Mouse (Mus musculus) urinary bladder, adult 2 months (tissue): ENCODE measurements at regions not wholly inside any gene's neighbourhood (a gene's known extent, or its start where the extent isn't known, plus 50 kb on each side); places are given as distances from the start of the nearest gene placed in this dataset.
A peak's percentile ranks its signal among the peaks of the same experiment; 100 is the strongest.

Experiments
- DNase-seq: peaks from one replicate; pipeline ENCODE4 v3.0.0; 2022; ENCODE audit warnings: low spot score

- DNase-seq, result no peak
These were observed 51.2 kb upstream of the Tanc2 start for GRCm38 (mm10) chr11:105538421-105539210.

GRCm38 (mm10) chr11:105532616-105533015 lies 57.2 kb upstream of the Tanc2 start:
- no peak for DNase-seq

- DNase-seq, result no peak
These were observed 59.1 kb upstream of the Tanc2 start for GRCm38 (mm10) chr11:105530711-105531157.

GRCm38 (mm10) chr11:105526066-105526465 lies 63.7 kb upstream of the Tanc2 start:
- DNase-seq, result no peak

- peak; percentile 33 for DNase-seq
These were observed 64.2 kb upstream of the Tanc2 start for GRCm38 (mm10) chr11:105525608-105526007.

GRCm38 (mm10) chr11:105524400-105524799 lies 65.4 kb upstream of the Tanc2 start:
- no peak for DNase-seq

GRCm38 (mm10) chr11:105523765-105524164 lies 66.0 kb upstream of the Tanc2 start:
- no peak for DNase-seq

GRCm38 (mm10) chr11:105520398-105520797 lies 63.9 kb upstream of the March10 start:
- no peak for DNase-seq

- no peak for DNase-seq
These were observed 56.7 kb upstream of the March10 start for GRCm38 (mm10) chr11:105513275-105513674.

GRCm38 (mm10) chr11:105510626-105511025 lies 54.1 kb upstream of the March10 start:
- DNase-seq, result no peak

- DNase-seq, result no peak
These were observed 53.5 kb upstream of the March10 start for GRCm38 (mm10) chr11:105510056-105510455.

- DNase-seq, result no peak
These were observed 52.1 kb upstream of the March10 start for GRCm38 (mm10) chr11:105508660-105509038.

- DNase-seq, result no peak
These were observed 51.6 kb upstream of the March10 start for GRCm38 (mm10) chr11:105507972-105508659.

- DNase-seq, result no peak
These were observed 50.9 kb upstream of the March10 start for GRCm38 (mm10) chr11:105507332-105507971.
